Mouse (Mus musculus) liver, adult 2 months (tissue): ENCODE data around the gene Ticam1.

Experiments used
- CTCF ChIP-seq: fragments of 200-500 bp; IDR thresholded peaks from 2 replicates; pipeline ENCODE4 v1.5.1; 2011; ENCODE audit warnings: low read depth, low read length, control low read depth
- POLR2A ChIP-seq: fragments of 200-500 bp; IDR thresholded peaks from 2 replicates; pipeline ENCODE4 v1.6.1; 2011; ENCODE audit warnings: low read length, control low read depth; ENCODE audit not compliant: insufficient read depth; ENCODE audit errors: extremely low read depth

GRCm38 (mm10) chr17:56257181-56257894, 19.2 kb downstream of the Ticam1 start:
- TF ChIP-seq CTCF (no peak), POLR2A (no peak)
